ENCODE assay signal across 13 mouse cellular contexts in the genomic region with DNA sequence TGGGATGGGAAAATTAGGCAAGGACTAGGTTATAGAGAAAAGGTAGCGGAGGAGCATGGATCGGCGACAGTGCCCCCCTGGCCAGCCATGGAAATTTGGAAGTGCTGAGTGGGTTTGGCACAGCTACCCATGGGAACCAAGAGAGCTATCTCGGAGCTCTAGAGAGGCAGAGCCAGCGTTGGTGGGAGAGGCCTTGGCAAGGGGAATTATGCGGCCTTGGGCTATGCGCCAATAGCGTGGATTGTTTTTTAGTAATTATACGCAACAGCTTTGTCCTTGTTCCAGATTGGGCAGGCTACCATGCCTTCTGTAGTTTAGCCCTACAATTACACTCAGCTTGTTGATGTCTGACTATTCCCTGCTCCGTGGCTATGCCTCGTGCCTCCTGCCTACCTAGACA. TPM values are rescaled to one million over a fixed set of nuclear protein-coding genes. Genes with fewer than 3 reads are reported as not detected.
DNase-seq lines count a peak whose midpoint lies in the region; TF ChIP-seq lines count a peak whose summit lies in the region.
"Had no signal": no experiment of that assay in that cellular context is flagged by ENCODE, and none has a peak within 500 bp of the region (broad histone marks: within the 10 kb centered on the region; RNA-seq: fewer than 3 reads in every experiment).

No protein-coding gene starts in this region.

- no peak for TF ChIP-seq CTCF in layer of hippocampus, adult 2 months (conservative IDR thresholded peaks at IDR 0.05)
- no peak for TF ChIP-seq CTCF in gastrocnemius, adult 2 months (IDR thresholded peaks at IDR 0.05)

- H3K27ac ChIP-seq in layer of hippocampus, adult 2 months: no peak overlapping the region
- no peak overlapping the region for H3K27ac ChIP-seq in gastrocnemius, adult 2 months
- H3K27ac ChIP-seq: heart, embryonic 15.5 days; kidney, postnatal 0 days; liver, embryonic 14.5 days had no signal

- H3K4me3 ChIP-seq in layer of hippocampus, adult 2 months: no peak overlapping the region
- no peak overlapping the region for H3K4me3 ChIP-seq in gastrocnemius, adult 2 months
- H3K4me3 ChIP-seq: heart, embryonic 15.5 days; myocyte had no signal

- peak; percentile 10 to 17 for DNase-seq in frontal cortex, postnatal 10 days (ENCODE audit: low spot score in 2 of 2)
- DNase-seq in frontal cortex, postnatal 25 days (ENCODE audit: low spot score in 2 of 2): no peak
- DNase-seq in right cerebral cortex, postnatal 4 days: peak; percentile 19
- DNase-seq in right cerebral cortex, postnatal 36 days (ENCODE audit: low spot score in 2 of 2): no peak
- peak; percentile 16 to 36 for DNase-seq in layer of hippocampus, adult 2 months (ENCODE audit: low spot score in 2 of 2)
- DNase-seq in gastrocnemius, adult 2 months: no peak
- no peak for DNase-seq in heart, adult 9 months (ENCODE audit: low spot score in 2 of 2)
- DNase-seq: cerebellum, postnatal 36 days; thymus, postnatal 4 days had no signal

- intact Hi-C loops in gastrocnemius, adult 2 months (cut with DNase I): loop anchor here (10.0 kb wide), 1 partner anchor 312 kb away; no protein-coding TSS in a partner anchor

RNA-seq across cellular contexts. Expression of gene Abca6, which starts 15.2 kb away (rescaled TPM):
- 1 to 10 TPM; 1.4 to 1.6 TPM for total RNA-seq in layer of hippocampus, adult 2 months (2021)
- total RNA-seq in gastrocnemius, adult 2 months (2021): 1 to 10 TPM; 3.1 to 3.3 TPM

Comparison
In these comparisons a context has a peak if more than half of its experiments do, and no peak if none do; other contexts are left out.
1. DNase-seq: peak in frontal cortex, postnatal 10 days (2 of 2), right cerebral cortex, postnatal 4 days (single experiment) and layer of hippocampus, adult 2 months (2 of 2); none in frontal cortex, postnatal 25 days (0 of 2), right cerebral cortex, postnatal 36 days (0 of 2), gastrocnemius, adult 2 months (single experiment) and heart, adult 9 months (0 of 2).